Mouse (Mus musculus): Measurements from ENCODE around the gene Bckdha. TPM values are rescaled to one million over a fixed set of nuclear protein-coding genes. Genes with fewer than 3 reads are reported as not detected.

Gene Bckdha
- total and polyA plus RNA-seq, 3 experiments, result 27.0 to 33.1 TPM; not detected in 1

DNA sequence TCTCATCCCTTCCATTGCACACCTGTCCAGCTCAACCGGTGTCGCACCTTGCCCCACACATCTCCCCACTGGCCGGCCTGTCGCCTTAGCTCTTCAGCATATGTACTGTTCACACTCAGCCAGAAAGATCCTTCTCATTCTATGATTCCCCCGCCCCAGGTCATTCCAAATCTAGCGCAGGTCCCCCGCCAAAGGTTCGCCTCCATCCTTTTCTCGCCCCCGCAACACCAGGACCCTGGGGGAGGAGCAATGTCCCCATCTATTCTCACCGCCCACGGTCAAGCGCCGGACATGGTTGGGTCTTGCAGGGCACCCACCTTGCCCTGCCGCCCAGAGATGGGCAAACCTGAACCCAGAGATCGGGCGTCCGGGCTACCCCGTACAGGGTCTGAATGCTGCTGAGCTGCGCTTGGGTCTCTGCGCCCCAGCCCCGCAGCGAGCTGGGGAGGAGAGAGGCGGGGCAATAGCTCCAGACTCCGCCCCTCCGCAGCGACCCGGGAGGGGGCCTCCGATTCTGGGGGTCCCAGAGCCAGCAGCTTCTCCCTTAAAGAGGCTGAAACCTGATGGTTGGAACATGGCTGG, 16.0 kb upstream of the Bckdha start, which contains the start of gene Tmem91:
Gene Tmem91 (minus strand): TSS at position 448 of the 582 bp plus-strand sequence.
- Histone ChIP-seq H3K4me1 (ENCODE audit: control insufficient read depth in 1 of 2, insufficient read depth in 2 of 2, low read length in 2 of 2) (peaks cover 4 to 24% of the 10 kb centered on the region in 2 experiments; a peak in 2 of 4 replicates), H3K9me3 (replicated peaks; ENCODE audit: insufficient read depth, low read length) (no peaks in the 10 kb centered on the region), H3K9ac (ENCODE audit: control insufficient read depth, low read depth, low read length, poor library complexity, severe bottlenecking) (no peak within 1 kb of the TSS), H3K4me3 (ENCODE audit: control insufficient read depth in 1 of 2, insufficient read depth in 1 of 2, low read depth in 2 of 2, low read length in 2 of 2) (no peak within 1 kb of the TSS), H3K36me3 (ENCODE audit: control insufficient read depth in 1 of 2, insufficient read depth in 2 of 2, low read length in 2 of 2) (peaks cover 0 to 19% of the 10 kb centered on the region in 2 experiments; a peak in 2 of 4 replicates), H3K27me3 (ENCODE audit: control insufficient read depth in 1 of 2, insufficient read depth in 2 of 2, low read length in 2 of 2) (no peaks in the 10 kb centered on the region), H3K27ac (ENCODE audit: control insufficient read depth, low read depth, low read length) (no peak within 1 kb of the TSS), H3K79me2 (ENCODE audit: control insufficient read depth, insufficient read depth, low read length, poor library complexity) (no peaks in the 10 kb centered on the region)
- no peak for DNase-seq (ENCODE audit: low read depth, low spot score)
- TF ChIP-seq POLR2A (IDR thresholded peaks at IDR 0.05; ENCODE audit: control insufficient read depth in 1 of 2, insufficient read depth in 1 of 2, low read depth in 1 of 2, low read length in 2 of 2, poor library complexity in 1 of 2) (peak in 1 of 2 experiments; percentile 31; a peak in 1 of 4 replicates), MAFK (IDR thresholded peaks at IDR 0.05; ENCODE audit: borderline replicate concordance, low read depth, low read length) (no peak), MYC (IDR thresholded peaks at IDR 0.05; ENCODE audit: low read depth, low read length) (no peak), ZMIZ1 (IDR thresholded peaks at IDR 0.05; ENCODE audit: low read depth, low read length) (no peak), UBTF (IDR thresholded peaks at IDR 0.05; ENCODE audit: borderline replicate concordance, insufficient read depth, low read depth, low read length) (no peak), TCF12 (IDR thresholded peaks at IDR 0.05; ENCODE audit: low read depth, low read length) (no peak), USF2 (IDR thresholded peaks at IDR 0.05; ENCODE audit: borderline replicate concordance in 1 of 2, insufficient read depth in 1 of 2, low read depth in 1 of 2, low read length in 2 of 2) (no peak)

GRCm38 (mm10) chr7:25674297-25674696, 15.5 kb upstream of the Bckdha start:
- no peaks in the 10 kb centered on the region for H3K9me3 ChIP-seq (replicated peaks; ENCODE audit: insufficient read depth, low read length)
- no peak overlapping the region for H3K9ac ChIP-seq (ENCODE audit: control insufficient read depth, low read depth, low read length, poor library complexity, severe bottlenecking)
- no peak overlapping the region for H3K4me3 ChIP-seq (ENCODE audit: control insufficient read depth in 1 of 2, insufficient read depth in 1 of 2, low read depth in 2 of 2, low read length in 2 of 2)
- no peaks in the 10 kb centered on the region for H3K27me3 ChIP-seq (ENCODE audit: control insufficient read depth in 1 of 2, insufficient read depth in 2 of 2, low read length in 2 of 2)
- H3K4me1 ChIP-seq (ENCODE audit: control insufficient read depth in 1 of 2, insufficient read depth in 2 of 2, low read length in 2 of 2), result peaks cover 3 to 21% of the 10 kb centered on the region in 2 experiments; a peak in 2 of 4 replicates
- H3K27ac ChIP-seq (ENCODE audit: control insufficient read depth, low read depth, low read length), result no peak overlapping the region
- H3K36me3 ChIP-seq (ENCODE audit: control insufficient read depth in 1 of 2, insufficient read depth in 2 of 2, low read length in 2 of 2), result peaks cover 0 to 16% of the 10 kb centered on the region in 2 experiments; a peak in 2 of 4 replicates
- H3K79me2 ChIP-seq (ENCODE audit: control insufficient read depth, insufficient read depth, low read length, poor library complexity), result no peaks in the 10 kb centered on the region
- TF ChIP-seq NELFE (IDR thresholded peaks at IDR 0.05; ENCODE audit: low read depth, low read length), result no peak
- 0 out of 2 replicates have a peak, but pooled peaks have one; percentile 11 for TF ChIP-seq POLR2AphosphoS2 (IDR thresholded peaks at IDR 0.05; ENCODE audit: low read length)
- no peak for TF ChIP-seq RAD21 (IDR thresholded peaks at IDR 0.05; ENCODE audit: low read depth, low read length)
- 0 out of 4 replicates have a peak, but pooled peaks of 1 of the 2 experiments have one; percentile 5 for TF ChIP-seq POLR2A (IDR thresholded peaks at IDR 0.05; ENCODE audit: control insufficient read depth in 1 of 2, insufficient read depth in 1 of 2, low read depth in 1 of 2, low read length in 2 of 2, poor library complexity in 1 of 2)
- no peak for DNase-seq (ENCODE audit: low read depth, low spot score)

DNA sequence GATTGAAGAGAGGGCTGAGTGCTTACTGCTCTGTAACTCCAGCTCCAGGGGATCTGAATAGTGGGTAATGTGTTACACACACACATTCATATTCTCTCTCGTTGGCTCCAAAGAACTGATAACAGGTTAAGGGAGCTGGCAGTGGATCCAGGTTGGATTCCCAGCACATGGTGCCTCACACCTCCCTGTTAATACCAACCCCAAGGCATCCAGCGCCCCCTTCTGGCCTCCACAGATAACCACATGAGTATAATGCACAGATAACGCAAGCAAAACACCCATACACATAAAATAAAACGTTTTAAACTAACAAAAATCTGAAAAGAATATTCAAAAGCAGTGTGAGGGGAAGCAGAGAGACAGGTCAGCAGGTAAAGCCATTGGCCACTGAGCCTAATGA, 13.7 kb upstream of the Bckdha start:
- no peak overlapping the region for H3K9ac ChIP-seq (ENCODE audit: control insufficient read depth, low read depth, low read length, poor library complexity, severe bottlenecking)
- H3K9me3 ChIP-seq (replicated peaks; ENCODE audit: insufficient read depth, low read length), result no peaks in the 10 kb centered on the region
- no peak overlapping the region for H3K4me3 ChIP-seq (ENCODE audit: control insufficient read depth in 1 of 2, insufficient read depth in 1 of 2, low read depth in 2 of 2, low read length in 2 of 2)
- no peak overlapping the region for H3K27ac ChIP-seq (ENCODE audit: control insufficient read depth, low read depth, low read length)
- 0 out of 4 replicates have a peak, but pooled peaks cover 0 to 3% of the 10 kb centered on the region in 2 experiments for H3K4me1 ChIP-seq (ENCODE audit: control insufficient read depth in 1 of 2, insufficient read depth in 2 of 2, low read length in 2 of 2)
- no peaks in the 10 kb centered on the region for H3K79me2 ChIP-seq (ENCODE audit: control insufficient read depth, insufficient read depth, low read length, poor library complexity)
- H3K36me3 ChIP-seq (ENCODE audit: control insufficient read depth in 1 of 2, insufficient read depth in 2 of 2, low read length in 2 of 2), result no peaks in the 10 kb centered on the region; a peak in 2 of 4 replicates
- peak; percentile 56 for DNase-seq (ENCODE audit: low read depth, low spot score)
- TF ChIP-seq GATA1 (IDR thresholded peaks at IDR 0.05; ENCODE audit: low read depth, low read length) (no peak), MAFK (IDR thresholded peaks at IDR 0.05; ENCODE audit: borderline replicate concordance, low read depth, low read length) (no peak), CTCF (IDR thresholded peaks at IDR 0.05 in 2 of 3, conservative IDR thresholded peaks at IDR 0.05 in 1 of 3; ENCODE audit: control insufficient read depth in 1 of 3, insufficient read depth in 1 of 3, low read depth in 2 of 3, low read length in 3 of 3, poor library complexity in 1 of 3, severe bottlenecking in 1 of 3) (peak; percentile 55 to 66 (median 55)), POLR2AphosphoS2 (IDR thresholded peaks at IDR 0.05; ENCODE audit: low read length) (no peak; the same call in 1 of the 2 replicates), JUND (IDR thresholded peaks at IDR 0.05; ENCODE audit: low read depth, low read length) (no peak), RAD21 (IDR thresholded peaks at IDR 0.05; ENCODE audit: low read depth, low read length) (peak; percentile 13), SMC3 (IDR thresholded peaks at IDR 0.05; ENCODE audit: low read depth, low read length) (peak; percentile 30; the same call in 1 of the 2 replicates)
- H3K27me3 ChIP-seq (ENCODE audit: control insufficient read depth in 1 of 2, insufficient read depth in 2 of 2, low read length in 2 of 2), result no peaks in the 10 kb centered on the region

Measured in MEL (cell line).